Mouse (Mus musculus) right cerebral cortex, postnatal 36 days (tissue): Measurements from ENCODE around the gene Dpp8.
A peak's percentile ranks its signal among the peaks of the same experiment; 100 is the strongest.
"Not testable (repeated sequence)": the region's sequence is repeated elsewhere in the genome, so short reads cannot be mapped to it uniquely, and the experiment has no call there.

Experiments
- DNase-seq, 2 experiments: peaks; one replicate each; pipeline ENCODE4 v3.0.0; 2022; ENCODE audit warnings: low spot score in 2 of 2, mixed read lengths in 1 of 2

Gene Dpp8

GRCm38 (mm10) chr9:65032269-65033108, at the start of gene Dpp8:
Gene Dpp8, plus strand, starts transcription at chr9:65032414.
- DNase-seq: peak; percentile 89

GRCm38 (mm10) chr9:64985037-64985794, 47.0 kb upstream of the Dpp8 start:
- DNase-seq: no peak

- no peak for DNase-seq
These were observed 46.4 kb upstream of the Dpp8 start for GRCm38 (mm10) chr9:64985807-64986206.

- DNase-seq: no peak
These were observed 44.6 kb upstream of the Dpp8 start for GRCm38 (mm10) chr9:64987651-64988050.

GRCm38 (mm10) chr9:64988443-64988842, 43.8 kb upstream of the Dpp8 start:
- no peak for DNase-seq

- no peak for DNase-seq
These were observed 41.9 kb upstream of the Dpp8 start for GRCm38 (mm10) chr9:64990291-64990690.

- DNase-seq: not testable (repeated sequence)
These were observed 36.8 kb upstream of the Dpp8 start for GRCm38 (mm10) chr9:64995464-64995863.

- no peak for DNase-seq
These were observed 30.7 kb upstream of the Dpp8 start for GRCm38 (mm10) chr9:65001481-65001880.

- peak in 1 of 2 experiments; percentile 52 for DNase-seq
These were observed 26.5 kb upstream of the Dpp8 start for GRCm38 (mm10) chr9:65005737-65006136.

- no peak for DNase-seq
These were observed 21.6 kb upstream of the Dpp8 start for GRCm38 (mm10) chr9:65010632-65011031.

GRCm38 (mm10) chr9:65011304-65011703, 20.9 kb upstream of the Dpp8 start:
- DNase-seq: no peak

- DNase-seq: no peak
These were observed 16.6 kb upstream of the Dpp8 start for GRCm38 (mm10) chr9:65015461-65016222.

- DNase-seq: no peak
These were observed 15.8 kb upstream of the Dpp8 start for GRCm38 (mm10) chr9:65016241-65016977.

- DNase-seq: no peak
These were observed 15.0 kb upstream of the Dpp8 start for GRCm38 (mm10) chr9:65016978-65017827.

GRCm38 (mm10) chr9:65017896-65018295, 14.3 kb upstream of the Dpp8 start:
- DNase-seq: no peak

GRCm38 (mm10) chr9:65018588-65019121, 13.6 kb upstream of the Dpp8 start:
- DNase-seq: no peak

GRCm38 (mm10) chr9:65019146-65019545, 13.1 kb upstream of the Dpp8 start:
- DNase-seq: no peak

GRCm38 (mm10) chr9:65020128-65020527, 12.1 kb upstream of the Dpp8 start:
- no peak for DNase-seq

- DNase-seq: peak; percentile 87 to 88
These were observed 11.0 kb upstream of the Dpp8 start, which contains the start of gene Hacd3 for GRCm38 (mm10) chr9:65020991-65021886. Gene Hacd3, minus strand, starts transcription at chr9:65021693.
